Mouse (Mus musculus) heart, postnatal 0 days (tissue): Measurements from ENCODE around the gene Spock1.

ENCODE experiments used
- CTCF ChIP-seq: IDR thresholded peaks from 2 replicates; pipeline ENCODE4 v1.5.1; 2016; ENCODE audit warnings: antibody characterized with exemption, control low read depth, low read depth
- EP300 ChIP-seq: IDR thresholded peaks from 2 replicates; pipeline ENCODE4 v1.6.1; 2016; ENCODE audit warnings: antibody characterized with exemption, low read depth

- no peak for TF ChIP-seq CTCF
- no peak for TF ChIP-seq EP300
Measured at GRCm38 (mm10) chr13:57848931-57849330, 59.2 kb downstream of the Spock1 start.
